Mouse (Mus musculus) MEL (cell line): Measurements from ENCODE around the gene Dgkb.

Experiments
- CTCF ChIP-seq, 3 experiments: IDR thresholded peaks in 2 of 3; conservative IDR thresholded peaks in 1 of 3; 2 replicates each; pipeline ENCODE4 v1.5.1; 2011 to 2012; ENCODE audit warnings: low read length in 3 of 3, low read depth in 2 of 3, mild to moderate bottlenecking in 2 of 3, improper control_type of control experiment in 1 of 3, inconsistent platforms in 1 of 3, mixed read lengths in 1 of 3, moderate library complexity in 1 of 3; ENCODE audit not compliant: control insufficient read depth in 1 of 3, insufficient read depth in 1 of 3, poor library complexity in 1 of 3, severe bottlenecking in 1 of 3
- E2F4 ChIP-seq: IDR thresholded peaks from 2 replicates; pipeline ENCODE4 v1.6.1; 2011; ENCODE audit warnings: low read depth, low read length, improper control_type of control experiment, borderline replicate concordance
- EP300 ChIP-seq, 2 experiments: IDR thresholded peaks; 2 replicates each; pipeline ENCODE4 v1.6.1; 2011; ENCODE audit warnings: improper control_type of control experiment in 2 of 2, low read length in 2 of 2, low read depth in 1 of 2, mild to moderate bottlenecking in 1 of 2
- GABPA ChIP-seq: IDR thresholded peaks from 2 replicates; pipeline ENCODE4 v1.6.1; 2012; ENCODE audit warnings: low read depth, mild to moderate bottlenecking, inconsistent platforms, low read length, improper control_type of control experiment, moderate library complexity
- MAFK ChIP-seq: IDR thresholded peaks from 2 replicates; pipeline ENCODE4 v1.6.1; 2011; ENCODE audit warnings: low read depth, mild to moderate bottlenecking, low read length, improper control_type of control experiment, borderline replicate concordance
- MAX ChIP-seq: IDR thresholded peaks from 2 replicates; pipeline ENCODE4 v1.6.1; 2011; ENCODE audit warnings: low read length, improper control_type of control experiment
- POLR2A ChIP-seq, 2 experiments: IDR thresholded peaks; 2 replicates each; pipeline ENCODE4 v1.6.1; 2011 to 2012; ENCODE audit warnings: low read length in 2 of 2, mild to moderate bottlenecking in 2 of 2, control low read depth in 1 of 2, improper control_type of control experiment in 1 of 2, low read depth in 1 of 2, moderate library complexity in 1 of 2; ENCODE audit not compliant: control insufficient read depth in 1 of 2, insufficient read depth in 1 of 2, poor library complexity in 1 of 2
- RAD21 ChIP-seq: IDR thresholded peaks from 2 replicates; pipeline ENCODE4 v1.6.1; 2011; ENCODE audit warnings: mild to moderate bottlenecking, low read depth, low read length, improper control_type of control experiment
- TAL1 ChIP-seq: IDR thresholded peaks from 2 replicates; pipeline ENCODE4 v1.6.1; 2012; ENCODE audit warnings: mild to moderate bottlenecking, inconsistent platforms, low read length, moderate library complexity, mixed read lengths

- TF ChIP-seq MAX (no peak), EP300 (IDR thresholded peaks at IDR 0.05; ENCODE audit: low read depth in 1 of 2, low read length in 2 of 2) (no peak), CTCF (IDR thresholded peaks at IDR 0.05 in 2 of 3, conservative IDR thresholded peaks at IDR 0.05 in 1 of 3; ENCODE audit: control insufficient read depth in 1 of 3, insufficient read depth in 1 of 3, low read depth in 2 of 3, low read length in 3 of 3, poor library complexity in 1 of 3, severe bottlenecking in 1 of 3) (no peak), TAL1 (no peak), POLR2A (IDR thresholded peaks at IDR 0.05; ENCODE audit: control insufficient read depth in 1 of 2, insufficient read depth in 1 of 2, low read depth in 1 of 2, low read length in 2 of 2, poor library complexity in 1 of 2) (no peak), GABPA (no peak), E2F4 (no peak), RAD21 (no peak), MAFK (no peak)
These were observed 175.7 kb downstream of the Dgkb start for GRCm38 (mm10) chr12:37993221-37993620.
